7 mouse cellular contexts compared by ENCODE assay signal in the genomic region with DNA sequence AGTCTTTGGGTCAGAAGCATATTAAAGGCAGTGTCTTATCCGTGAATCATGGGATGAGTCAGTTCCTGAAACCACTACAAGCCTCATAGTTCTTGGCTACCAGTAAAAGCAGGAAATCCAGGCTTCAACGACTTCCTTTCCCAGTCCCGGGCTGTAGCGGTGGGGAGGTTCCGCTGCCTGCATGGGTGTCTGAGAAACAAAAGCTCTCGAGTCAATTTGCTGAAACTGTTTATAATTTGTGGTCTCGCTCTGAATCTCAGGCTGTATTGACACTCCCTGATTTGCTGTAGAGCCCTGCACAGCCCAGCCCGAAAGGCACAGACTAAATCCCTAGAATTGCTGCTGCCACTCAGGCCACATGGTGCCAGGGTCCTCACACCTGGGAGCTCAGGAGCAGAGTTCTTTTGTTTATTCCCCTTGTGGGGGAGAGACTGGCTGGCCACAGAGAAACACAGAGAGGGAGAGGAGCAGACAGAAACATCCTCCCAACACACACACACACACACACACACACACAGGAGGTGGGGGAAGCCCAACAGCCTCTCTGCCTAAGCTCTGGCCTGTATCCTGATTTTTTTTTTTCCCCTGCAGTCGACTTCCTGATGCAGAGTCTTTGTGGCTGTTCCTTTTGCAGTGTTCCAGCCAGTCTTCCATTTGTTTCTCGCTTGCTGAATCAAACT. TPM values are rescaled to one million over a fixed set of nuclear protein-coding genes. Genes with fewer than 3 reads are reported as not detected.
DNase-seq lines count a peak whose midpoint lies in the region; ATAC-seq and TF ChIP-seq lines count a peak whose summit lies in the region.

No protein-coding gene starts in this region.

- H3K4me3 ChIP-seq in intestine, embryonic 16.5 days (ENCODE audit: low read length): no peak overlapping the region
- no peak overlapping the region for H3K4me3 ChIP-seq in small intestine, adult 2 months (ENCODE audit: low read depth, low read length)

- peak overlapping the region; percentile 86 for H3K27ac ChIP-seq in intestine, embryonic 16.5 days (ENCODE audit: low read length)
- peak overlapping the region; percentile 56 for H3K27ac ChIP-seq in small intestine, adult 2 months (ENCODE audit: insufficient read depth, low read depth, low read length)

- no peak for TF ChIP-seq POLR2A in brain, embryonic 14.5 days (IDR thresholded peaks at IDR 0.05; ENCODE audit: borderline replicate concordance, extremely low read depth, insufficient read depth, insufficient read length, poor library complexity, severe bottlenecking)
- TF ChIP-seq POLR2A in small intestine, adult 2 months (IDR thresholded peaks at IDR 0.05; ENCODE audit: low read depth, low read length): no peak

- DNase-seq in NIH3T3 (ENCODE audit: low read depth): peak; percentile 74
- DNase-seq in brain, embryonic 14.5 days (ENCODE audit: low read depth): peak; percentile 76
- peak; percentile 97 for DNase-seq in heart, adult 11 months
- peak; percentile 66 to 74 for DNase-seq in lung, adult 18-20 months
- DNase-seq in cerebellum, postnatal 36 days: no peak

- peaks cover 54% of the 10 kb centered on the region for H3K4me1 ChIP-seq in intestine, embryonic 16.5 days (ENCODE audit: control insufficient read depth, insufficient read depth, low read length)
- peaks cover 17% of the 10 kb centered on the region for H3K4me1 ChIP-seq in small intestine, adult 2 months (ENCODE audit: control insufficient read depth, insufficient read depth, insufficient read length, low read length)

- H3K27me3 ChIP-seq in intestine, embryonic 16.5 days (replicated peaks; ENCODE audit: control insufficient read depth, insufficient read depth, low read length): no peaks in the 10 kb centered on the region
- no peaks in the 10 kb centered on the region for H3K27me3 ChIP-seq in small intestine, adult 2 months (ENCODE audit: control insufficient read depth, insufficient read depth, low read length)

- WGBS in intestine, embryonic 16.5 days: 9% methylated on average over 10 of the region's 10 CpGs
- WGBS in small intestine, adult 2 months: 21% methylated on average over 10 of the region's 10 CpGs

- peak; percentile 72 for ATAC-seq in intestine, embryonic 16.5 days

- no peaks in the 10 kb centered on the region for H3K9me3 ChIP-seq in intestine, embryonic 16.5 days (ENCODE audit: control insufficient read depth, low read length)

- no peaks in the 10 kb centered on the region for H3K36me3 ChIP-seq in intestine, embryonic 16.5 days (ENCODE audit: control insufficient read depth, insufficient read depth, low read length)
- no peaks in the 10 kb centered on the region for H3K36me3 ChIP-seq in small intestine, adult 2 months (ENCODE audit: control insufficient read depth, insufficient read depth, low read length)

- TF ChIP-seq CTCF in brain, embryonic 14.5 days (IDR thresholded peaks at IDR 0.05; ENCODE audit: borderline replicate concordance, extremely low read depth, insufficient read depth, insufficient read length): no peak
- TF ChIP-seq CTCF in small intestine, adult 2 months (IDR thresholded peaks at IDR 0.05; ENCODE audit: extremely low read depth, insufficient read length, insufficient replicate concordance, low read depth, low read length): no peak

- peak overlapping the region; percentile 31 for H3K4me2 ChIP-seq in intestine, embryonic 16.5 days (ENCODE audit: low read depth, low read length)

- peak overlapping the region; percentile 52; the same call in 1 of the 2 replicates for H3K9ac ChIP-seq in intestine, embryonic 16.5 days (ENCODE audit: low read depth, low read length)

RNA-seq across cellular contexts. Expression of a gene that starts 18.2 kb away (rescaled TPM):
- 21.2 and 27.2 TPM in 2 replicates for polyA plus RNA-seq in brain, embryonic 14.5 days (2012; rRNA removed)
- 9.5 and 10.9 TPM in 2 replicates for polyA plus RNA-seq in intestine, embryonic 16.5 days (2015; fragmentation: Nextera tagmentation; extraction: Ambion mirVana)
- 3.7 and 4.0 TPM in 2 replicates for polyA plus RNA-seq in small intestine, adult 2 months (2012; rRNA removed)

Comparison
In these comparisons a context has a peak if more than half of its experiments do, and no peak if none do; other contexts are left out.
1. DNase-seq: peak in NIH3T3 (single experiment), brain, embryonic 14.5 days (single experiment), heart, adult 11 months (single experiment) and lung, adult 18-20 months (2 of 2); none in cerebellum, postnatal 36 days (0 of 2).